Mouse (Mus musculus): Measurements from ENCODE around the gene Axdnd1.

- TF ChIP-seq ZNF384 (IDR thresholded peaks at IDR 0.05; ENCODE audit: low read depth, low read length) (no peak), HCFC1 (IDR thresholded peaks at IDR 0.05; ENCODE audit: borderline replicate concordance, insufficient read depth, low read length) (no peak), MAFK (IDR thresholded peaks at IDR 0.05; ENCODE audit: insufficient read depth, low read depth, low read length) (no peak)
Observed at GRCm38 (mm10) chr1:156464963-156465362, 44.0 kb upstream of the Axdnd1 start.
